Mouse (Mus musculus) midbrain, postnatal 0 days (tissue): ENCODE measurements around the gene Crb2. TPM values are rescaled to one million over a fixed set of nuclear protein-coding genes. Genes with fewer than 3 reads are reported as not detected.

Experiments
- ATAC-seq: fragments of 200-750 bp; cut with Nextera tagmentation; 2 replicates; pipeline ENCODE4 v1.8.0; 2017; ENCODE audit warnings: moderate number of reproducible peaks, mild to moderate bottlenecking, moderate TSS enrichment, moderate library complexity; ENCODE audit not compliant: low FRiP score
- DNase-seq: peaks from one replicate; pipeline ENCODE4 v3.0.0-alpha.2; 2015; ENCODE audit warnings: low spot score
- H3K27ac ChIP-seq: fragments of 300-500 bp; sonication (generic); 2 replicates; pipeline ENCODE4 v1.5.1; 2014; ENCODE audit warnings: low read depth, mild to moderate bottlenecking, low read length, mixed read lengths
- H3K27me3 ChIP-seq: fragments of 300-500 bp; sonication (generic); 2 replicates; pipeline ENCODE4 v1.6.1; 2014; ENCODE audit warnings: low read length, control low read depth, mixed read lengths; ENCODE audit not compliant: insufficient read depth
- H3K36me3 ChIP-seq: fragments of 300-500 bp; sonication (generic); 2 replicates; pipeline ENCODE4 v1.6.1; 2014; ENCODE audit warnings: low read length, control low read depth, mixed read lengths; ENCODE audit not compliant: insufficient read depth
- H3K4me1 ChIP-seq: fragments of 300-500 bp; sonication (generic); 2 replicates; pipeline ENCODE4 v1.6.1; 2014; ENCODE audit warnings: mild to moderate bottlenecking, control low read depth, antibody characterized with exemption, low read length, mixed read lengths; ENCODE audit not compliant: insufficient read depth
- H3K4me2 ChIP-seq: fragments of 300-500 bp; sonication (generic); 2 replicates; pipeline ENCODE4 v1.6.1; 2014; ENCODE audit warnings: low read depth, mild to moderate bottlenecking, low read length, mixed read lengths; ENCODE audit not compliant: poor library complexity, severe bottlenecking
- H3K4me3 ChIP-seq: fragments of 300-500 bp; sonication (generic); 2 replicates; pipeline ENCODE4 v1.5.1; 2014; ENCODE audit warnings: low read depth, mild to moderate bottlenecking, low read length, moderate library complexity
- H3K9ac ChIP-seq: fragments of 300-500 bp; sonication (generic); replicated peaks from 2 replicates; pipeline ENCODE4 v1.6.1; 2014; ENCODE audit warnings: mild to moderate bottlenecking, low read length, moderate library complexity, mixed read lengths; ENCODE audit not compliant: poor library complexity, severe bottlenecking
- H3K9me3 ChIP-seq: fragments of 300-500 bp; sonication (generic); 2 replicates; pipeline ENCODE4 v1.6.1; 2016; ENCODE audit warnings: low read length, control low read depth
- CTCF ChIP-seq: IDR thresholded peaks from 2 replicates; pipeline ENCODE4 v1.5.1; 2016; ENCODE audit warnings: antibody characterized with exemption, mild to moderate bottlenecking
- WGBS: fragments of 180-500 bp; shearing (Covaris S2); extraction: QIAGEN DNeasy Blood & Tissue Kit; methylation state at CpG from one replicate; pipeline ENCODE4 v1.1.7; 2014; 5-methylcytosine and 5-hydroxymethylcytosine counted together
- polyA plus RNA-seq: library from polyadenylated mRNA; unstranded; fragments of >200 nt; fragmentation: Nextera tagmentation; extraction: Ambion mirVana; gene quantifications from 2 replicates; pipeline ENCODE4 v1.2.1, GENCODE M21; 2015
- total RNA-seq: library from RNA; depleted of rRNA; stranded (reverse); fragments of >200 nt; gene quantifications from 2 replicates; pipeline ENCODE4 v1.2.3, GENCODE M21; 2014; rRNA removed

Gene Crb2
- total and polyA plus RNA-seq, 2 experiments from 2014 or later, result 1.7 to 4.8 TPM

DNA sequence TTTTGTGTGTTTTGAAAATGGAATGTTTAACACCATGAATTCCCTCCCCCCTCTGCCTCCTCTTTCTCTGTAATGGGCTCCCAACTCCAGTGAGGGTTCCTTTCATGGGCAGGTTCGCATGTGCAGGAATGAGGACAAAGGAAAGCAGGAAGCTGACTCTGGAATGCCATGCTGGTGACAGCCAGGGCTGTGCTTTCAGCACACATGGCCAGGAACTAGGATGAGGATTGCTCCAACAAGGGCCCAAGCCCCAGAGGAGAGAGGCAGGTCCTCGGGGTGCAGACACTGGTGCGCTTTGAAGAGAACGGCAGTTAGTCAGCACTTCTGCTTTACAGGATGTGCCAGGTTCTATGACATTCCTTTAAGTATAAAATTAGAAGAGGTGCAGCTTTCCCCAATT is 66.7 kb downstream of the Crb2 start:
- Histone ChIP-seq H3K27me3 (no peaks in the 10 kb centered on the region), H3K4me3 (no peak overlapping the region), H3K4me1 (no peaks in the 10 kb centered on the region; the same call in 1 of the 2 replicates), H3K27ac (peak overlapping the region; percentile 70), H3K9me3 (no peaks in the 10 kb centered on the region), H3K4me2 (no peak overlapping the region), H3K36me3 (0 out of 2 replicates have a peak, but pooled peaks cover 2% of the 10 kb centered on the region), H3K9ac (peak overlapping the region; percentile 19; the same call in 1 of the 2 replicates)
- DNase-seq, result no peak
- 24% methylated on average over 4 of the region's 4 CpGs for WGBS
- ATAC-seq, result peak; percentile 48; the same call in 1 of the 2 replicates
- TF ChIP-seq CTCF, result no peak

Other genes with a start within 250 kb of the Crb2 start
- gene Strbp, start 72.4 kb upstream of the Crb2 start, total RNA-seq, result 118 and 121 TPM in 2 replicates
- 87.1 and 105 TPM in 2 replicates for gene Strbp, start 72.4 kb upstream of the Crb2 start, polyA plus RNA-seq